Mouse (Mus musculus): ENCODE results near the gene Npnt. TPM values are rescaled to one million over a fixed set of nuclear protein-coding genes. Genes with fewer than 3 reads are reported as not detected.

The Npnt gene
- polyA plus RNA-seq, 1 experiment from 2014 or later = 41.6 TPM

- no peaks in the 10 kb centered on the region for H3K9me3 ChIP-seq
- WGBS = 84% methylated on average over 10 of the region's 10 CpGs
- H3K4me3 ChIP-seq = no peak overlapping the region
- H3K4me1 ChIP-seq = no peaks in the 10 kb centered on the region
- H3K36me3 ChIP-seq = 0 out of 2 replicates have a peak, but pooled peaks cover 2% of the 10 kb centered on the region
- H3K27me3 ChIP-seq = no peaks in the 10 kb centered on the region
- H3K27ac ChIP-seq = no peak overlapping the region
- H3K4me2 ChIP-seq = no peak overlapping the region
- ATAC-seq (ENCODE audit: insufficient number of reproducible peaks, low FRiP score, low TSS enrichment, low read depth) = no peak
- H3K9ac ChIP-seq = no peak overlapping the region
Measured at GRCm38 (mm10) chr3:132884459-132884858, 65.6 kb downstream of the Npnt start.

- Histone ChIP-seq H3K4me1 (no peaks in the 10 kb centered on the region), H3K9ac (no peak overlapping the region), H3K4me2 (no peak overlapping the region), H3K9me3 (no peaks in the 10 kb centered on the region), H3K36me3 (0 out of 2 replicates have a peak, but pooled peaks cover 2% of the 10 kb centered on the region), H3K27me3 (no peaks in the 10 kb centered on the region), H3K4me3 (no peak overlapping the region), H3K27ac (no peak overlapping the region)
- WGBS = 73% methylated on average over 9 of the region's 9 CpGs
- ATAC-seq (ENCODE audit: insufficient number of reproducible peaks, low FRiP score, low TSS enrichment, low read depth) = no peak
Measured at GRCm38 (mm10) chr3:132883256-132883655, 66.8 kb downstream of the Npnt start.

- 60% methylated on average over 9 of the region's 9 CpGs for WGBS
- no peaks in the 10 kb centered on the region for H3K27me3 ChIP-seq
- no peak overlapping the region for H3K4me2 ChIP-seq
- H3K36me3 ChIP-seq = 0 out of 2 replicates have a peak, but pooled peaks cover 2% of the 10 kb centered on the region
- H3K27ac ChIP-seq = no peak overlapping the region
- no peak for ATAC-seq (ENCODE audit: insufficient number of reproducible peaks, low FRiP score, low TSS enrichment, low read depth)
- H3K9ac ChIP-seq = no peak overlapping the region
- no peaks in the 10 kb centered on the region for H3K9me3 ChIP-seq
- peaks cover 11% of the 10 kb centered on the region for H3K4me1 ChIP-seq
- H3K4me3 ChIP-seq = no peak overlapping the region
Measured at GRCm38 (mm10) chr3:132880826-132881225, 69.3 kb downstream of the Npnt start.

GRCm38 (mm10) chr3:132880361-132880760, 69.7 kb downstream of the Npnt start:
- no peak overlapping the region for H3K27ac ChIP-seq
- H3K4me3 ChIP-seq = no peak overlapping the region
- 88% methylated on average over 3 of the region's 3 CpGs for WGBS
- no peak for ATAC-seq (ENCODE audit: insufficient number of reproducible peaks, low FRiP score, low TSS enrichment, low read depth)
- no peak overlapping the region for H3K9ac ChIP-seq
- no peak overlapping the region for H3K4me2 ChIP-seq
- peaks cover 11% of the 10 kb centered on the region for H3K4me1 ChIP-seq
- H3K9me3 ChIP-seq = no peaks in the 10 kb centered on the region
- H3K36me3 ChIP-seq = 0 out of 2 replicates have a peak, but pooled peaks cover 2% of the 10 kb centered on the region
- no peaks in the 10 kb centered on the region for H3K27me3 ChIP-seq

GRCm38 (mm10) chr3:132876933-132877676, 73.0 kb downstream of the Npnt start:
- Histone ChIP-seq H3K4me1 (peaks cover 11% of the 10 kb centered on the region), H3K4me3 (no peak overlapping the region), H3K4me2 (no peak overlapping the region), H3K36me3 (no peaks in the 10 kb centered on the region), H3K9ac (no peak overlapping the region), H3K27ac (no peak overlapping the region), H3K9me3 (no peaks in the 10 kb centered on the region), H3K27me3 (no peaks in the 10 kb centered on the region)
- WGBS = 30% methylated on average over 10 of the region's 10 CpGs
- ATAC-seq (ENCODE audit: insufficient number of reproducible peaks, low FRiP score, low TSS enrichment, low read depth) = no peak; the same call in 1 of the 2 replicates

- no peaks in the 10 kb centered on the region for H3K36me3 ChIP-seq
- no peaks in the 10 kb centered on the region for H3K27me3 ChIP-seq
- no peak overlapping the region for H3K9ac ChIP-seq
- H3K4me1 ChIP-seq = peaks cover 11% of the 10 kb centered on the region
- H3K9me3 ChIP-seq = no peaks in the 10 kb centered on the region
- no peak overlapping the region for H3K4me3 ChIP-seq
- H3K4me2 ChIP-seq = no peak overlapping the region
- WGBS = 57% methylated on average over 14 of the region's 14 CpGs
- ATAC-seq (ENCODE audit: insufficient number of reproducible peaks, low FRiP score, low TSS enrichment, low read depth) = no peak
- no peak overlapping the region for H3K27ac ChIP-seq
Measured at GRCm38 (mm10) chr3:132876011-132876708, 73.9 kb downstream of the Npnt start.

GRCm38 (mm10) chr3:132873251-132873650, 76.8 kb downstream of the Npnt start:
- H3K36me3 ChIP-seq = no peaks in the 10 kb centered on the region
- no peak for ATAC-seq (ENCODE audit: insufficient number of reproducible peaks, low FRiP score, low TSS enrichment, low read depth)
- H3K9ac ChIP-seq = no peak overlapping the region
- H3K27me3 ChIP-seq = no peaks in the 10 kb centered on the region
- no peak overlapping the region for H3K27ac ChIP-seq
- H3K4me1 ChIP-seq = peaks cover 11% of the 10 kb centered on the region
- H3K4me2 ChIP-seq = no peak overlapping the region
- H3K4me3 ChIP-seq = no peak overlapping the region
- 58% methylated on average over 6 of the region's 6 CpGs for WGBS
- H3K9me3 ChIP-seq = no peaks in the 10 kb centered on the region

- H3K27me3 ChIP-seq = no peaks in the 10 kb centered on the region
- H3K27ac ChIP-seq = no peak overlapping the region
- peaks cover 5% of the 10 kb centered on the region for H3K4me1 ChIP-seq
- 79% methylated on average over 9 of the region's 9 CpGs for WGBS
- no peak overlapping the region for H3K4me3 ChIP-seq
- H3K9ac ChIP-seq = no peak overlapping the region
- no peak for ATAC-seq (ENCODE audit: insufficient number of reproducible peaks, low FRiP score, low TSS enrichment, low read depth)
- H3K4me2 ChIP-seq = no peak overlapping the region
- no peaks in the 10 kb centered on the region for H3K36me3 ChIP-seq
- no peaks in the 10 kb centered on the region for H3K9me3 ChIP-seq
Measured at GRCm38 (mm10) chr3:132871318-132871904, 78.7 kb downstream of the Npnt start.

- no peak overlapping the region for H3K4me3 ChIP-seq
- ATAC-seq (ENCODE audit: insufficient number of reproducible peaks, low FRiP score, low TSS enrichment, low read depth) = no peak
- H3K4me2 ChIP-seq = no peak overlapping the region
- no peaks in the 10 kb centered on the region for H3K9me3 ChIP-seq
- no peak overlapping the region for H3K27ac ChIP-seq
- H3K36me3 ChIP-seq = no peaks in the 10 kb centered on the region
- no peak overlapping the region for H3K9ac ChIP-seq
- no peaks in the 10 kb centered on the region for H3K4me1 ChIP-seq
- 88% methylated on average over 6 of the region's 6 CpGs for WGBS
- H3K27me3 ChIP-seq = no peaks in the 10 kb centered on the region
Measured at GRCm38 (mm10) chr3:132870079-132870478, 80.0 kb downstream of the Npnt start.

- no peak for ATAC-seq (ENCODE audit: insufficient number of reproducible peaks, low FRiP score, low TSS enrichment, low read depth)
- Histone ChIP-seq H3K9me3 (no peaks in the 10 kb centered on the region), H3K4me1 (peaks cover 5% of the 10 kb centered on the region), H3K4me3 (no peak overlapping the region), H3K27ac (no peak overlapping the region), H3K4me2 (no peak overlapping the region), H3K27me3 (no peaks in the 10 kb centered on the region), H3K9ac (no peak overlapping the region), H3K36me3 (no peaks in the 10 kb centered on the region)
- WGBS = 53% methylated on average over 2 of the region's 2 CpGs
Measured at GRCm38 (mm10) chr3:132868838-132869237, 81.3 kb downstream of the Npnt start.

- Histone ChIP-seq H3K9ac (no peak overlapping the region), H3K4me2 (no peak overlapping the region), H3K4me3 (no peak overlapping the region), H3K4me1 (peaks cover 5% of the 10 kb centered on the region), H3K27ac (no peak overlapping the region), H3K9me3 (no peaks in the 10 kb centered on the region), H3K36me3 (no peaks in the 10 kb centered on the region), H3K27me3 (no peaks in the 10 kb centered on the region)
- 87% methylated on average over 3 of the region's 3 CpGs for WGBS
- ATAC-seq (ENCODE audit: insufficient number of reproducible peaks, low FRiP score, low TSS enrichment, low read depth) = no peak
Measured at GRCm38 (mm10) chr3:132866984-132867383, 83.1 kb downstream of the Npnt start.

- ATAC-seq (ENCODE audit: insufficient number of reproducible peaks, low FRiP score, low TSS enrichment, low read depth) = no peak
- peaks cover 5% of the 10 kb centered on the region for H3K4me1 ChIP-seq
- H3K4me3 ChIP-seq = no peak overlapping the region
- 87% methylated on average over 4 of the region's 4 CpGs for WGBS
- no peak overlapping the region for H3K9ac ChIP-seq
- no peaks in the 10 kb centered on the region for H3K36me3 ChIP-seq
- H3K27ac ChIP-seq = no peak overlapping the region
- H3K9me3 ChIP-seq = no peaks in the 10 kb centered on the region
- no peak overlapping the region for H3K4me2 ChIP-seq
- H3K27me3 ChIP-seq = no peaks in the 10 kb centered on the region
Measured at GRCm38 (mm10) chr3:132865596-132865995, 84.5 kb downstream of the Npnt start.

Data from limb, embryonic 15.5 days (tissue).